Mouse (Mus musculus) lung, adult 2 months (tissue): ENCODE measurements around the gene Gm17268. TPM values are rescaled to one million over a fixed set of nuclear protein-coding genes. Genes with fewer than 3 reads are reported as not detected.

ENCODE experiments used
- DNase-seq: peaks from one replicate; pipeline ENCODE4 v3.0.0; 2022
- H3K4me1 ChIP-seq: fragments of 200-500 bp; 2 replicates; pipeline ENCODE4 v1.6.1; 2011; ENCODE audit warnings: low read length; ENCODE audit not compliant: control insufficient read depth, insufficient read depth
- H3K4me3 ChIP-seq: fragments of 200-500 bp; replicated peaks from 2 replicates; pipeline ENCODE3; 2011; ENCODE audit warnings: low read depth, mild to moderate bottlenecking, control low read depth, low read length; ENCODE audit errors: extremely low read depth
- CTCF ChIP-seq: fragments of 200-500 bp; IDR thresholded peaks from 2 replicates; pipeline ENCODE4 v1.5.1; 2011; ENCODE audit warnings: mild to moderate bottlenecking, low read length, control low read depth; ENCODE audit not compliant: insufficient read depth
- POLR2A ChIP-seq: fragments of 200-500 bp; IDR thresholded peaks from 2 replicates; pipeline ENCODE4 v1.6.1; 2011; ENCODE audit warnings: low read depth, mild to moderate bottlenecking, control low read depth, low read length, borderline replicate concordance; ENCODE audit errors: extremely low read depth
- WGBS: fragments of 180-500 bp; shearing (Covaris S2); methylation state at CpG from one replicate; pipeline ENCODE4 v1.1.7; 2018; 5-methylcytosine and 5-hydroxymethylcytosine counted together
- polyA plus RNA-seq: library from polyadenylated mRNA; depleted of rRNA; stranded (reverse); fragments of >200 nt; gene quantifications from 2 replicates; pipeline ENCODE4 v1.2.3, GENCODE M21; 2012; rRNA removed

The Gm17268 gene
- polyA plus RNA-seq, 1 experiment = not detected

DNA sequence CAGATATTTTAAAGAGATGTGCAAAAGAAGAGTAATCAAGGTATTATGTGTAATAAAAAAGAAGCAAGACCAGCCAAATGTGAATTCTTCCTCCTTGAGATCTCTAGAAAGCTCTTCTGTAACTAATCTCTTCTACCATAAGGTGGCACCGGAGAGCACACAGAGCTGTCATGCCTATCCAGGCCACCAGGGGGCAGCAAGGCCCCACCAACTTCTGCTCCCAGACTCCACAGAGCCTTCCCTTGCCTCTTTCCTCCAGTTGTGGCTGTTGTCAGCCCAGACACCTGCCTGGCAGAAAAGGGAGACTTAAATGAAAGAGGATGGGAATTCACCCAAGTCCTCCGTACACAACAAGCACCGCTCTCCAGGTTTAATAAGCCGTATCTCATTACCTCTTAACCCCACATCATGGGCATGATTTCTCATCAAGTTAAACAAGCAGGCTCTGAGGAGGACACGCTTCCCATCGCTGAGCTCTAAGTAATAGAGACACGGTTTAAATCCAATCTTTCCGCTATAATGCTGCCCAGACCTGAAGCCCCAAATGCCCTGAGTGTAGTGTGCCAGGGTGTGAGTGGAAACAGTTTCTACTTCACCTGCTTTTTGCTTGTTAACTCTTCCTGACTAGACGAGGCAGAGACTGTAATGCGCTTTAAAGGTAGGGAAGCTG lies 42.1 kb downstream of the Gm17268 start:
- WGBS = 66% methylated on average over 10 of the region's 10 CpGs
- TF ChIP-seq POLR2A (no peak), CTCF (peak; percentile 99)
- Histone ChIP-seq H3K4me3 (no peak overlapping the region), H3K4me1 (no peaks in the 10 kb centered on the region)
- peak; percentile 42 for DNase-seq

DNA sequence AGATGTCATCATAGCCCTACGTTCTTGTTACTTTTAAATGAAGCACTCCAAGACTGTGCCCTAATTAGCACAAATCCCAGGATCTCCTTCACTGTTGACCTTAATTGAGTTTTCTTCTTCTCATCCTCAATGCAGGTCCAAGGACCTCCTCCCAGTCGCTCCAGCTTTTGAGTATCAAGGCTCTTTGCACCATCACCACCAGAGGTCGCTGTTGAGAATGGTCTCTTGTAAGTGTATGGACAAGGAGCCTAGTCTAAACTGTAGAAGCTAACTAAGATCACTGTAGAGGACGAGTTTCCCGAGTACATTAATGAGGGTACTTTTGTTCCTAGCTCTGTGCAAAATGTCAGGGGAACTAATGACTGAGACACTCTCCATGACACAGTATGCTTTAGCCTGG lies 55.2 kb downstream of the Gm17268 start:
- TF ChIP-seq POLR2A (no peak), CTCF (peak; percentile 34; the same call in 1 of the 2 replicates)
- Histone ChIP-seq H3K4me3 (no peak overlapping the region), H3K4me1 (no peaks in the 10 kb centered on the region)
- peak; percentile 10 for DNase-seq
- 32% methylated on average over 5 of the region's 5 CpGs for WGBS

DNA sequence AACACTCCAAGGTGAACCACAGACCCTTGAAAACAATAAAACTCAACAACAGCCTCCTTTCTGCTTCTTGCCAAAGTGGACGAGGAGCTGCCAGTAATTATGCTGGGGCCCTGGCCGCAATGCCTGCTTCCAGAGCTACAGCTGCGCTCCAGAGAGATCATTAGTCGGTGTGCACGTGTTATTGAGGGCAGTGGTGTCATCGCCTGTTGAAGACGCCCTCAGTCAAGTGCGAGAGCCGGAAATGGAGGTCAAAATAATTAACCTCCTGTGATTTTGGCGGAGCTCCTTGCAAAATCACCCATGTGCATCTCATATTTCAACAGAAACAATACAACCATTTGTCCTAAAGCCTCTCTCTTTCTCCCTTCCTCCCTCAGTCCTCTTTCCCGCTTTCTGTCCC lies 56.2 kb downstream of the Gm17268 start:
- TF ChIP-seq POLR2A (no peak), CTCF (no peak)
- DNase-seq = no peak
- Histone ChIP-seq H3K4me1 (no peaks in the 10 kb centered on the region), H3K4me3 (no peak overlapping the region)
- WGBS = 35% methylated on average over 11 of the region's 11 CpGs

Other genes with a start within 250 kb of the Gm17268 start
- not detected in 2 replicates for gene 5530401A14Rik, start 177.9 kb downstream of the Gm17268 start, polyA plus RNA-seq
- gene Asic2, start 70.1 kb downstream of the Gm17268 start, polyA plus RNA-seq = 0.04 and 0.05 TPM in 2 replicates
- gene Ccl2, start 3.0 kb downstream of the Gm17268 start, polyA plus RNA-seq = 1.9 and 2.5 TPM in 2 replicates
- gene Ccl7, start 7.2 kb upstream of the Gm17268 start, polyA plus RNA-seq = 0.51 and 0.58 TPM in 2 replicates
- gene Ccl11, start 19.3 kb upstream of the Gm17268 start, polyA plus RNA-seq = 6.9 and 7.6 TPM in 2 replicates
- gene Ccl12, start 63.3 kb upstream of the Gm17268 start, polyA plus RNA-seq = 0.93 and 2.9 TPM in 2 replicates
- 2.1 and 2.7 TPM in 2 replicates for gene Ccl8, start 76.6 kb upstream of the Gm17268 start, polyA plus RNA-seq